Mouse (Mus musculus): Measurements from ENCODE around the gene Ntrk2. TPM values are rescaled to one million over a fixed set of nuclear protein-coding genes. Genes with fewer than 3 reads are reported as not detected.
"Not testable (repeated sequence)": the region's sequence is repeated elsewhere in the genome, so short reads cannot be mapped to it uniquely, and the experiment has no call there.

Gene Ntrk2
- total and polyA plus RNA-seq, 2 experiments from 2014 or later = 160 to 233 TPM

DNA sequence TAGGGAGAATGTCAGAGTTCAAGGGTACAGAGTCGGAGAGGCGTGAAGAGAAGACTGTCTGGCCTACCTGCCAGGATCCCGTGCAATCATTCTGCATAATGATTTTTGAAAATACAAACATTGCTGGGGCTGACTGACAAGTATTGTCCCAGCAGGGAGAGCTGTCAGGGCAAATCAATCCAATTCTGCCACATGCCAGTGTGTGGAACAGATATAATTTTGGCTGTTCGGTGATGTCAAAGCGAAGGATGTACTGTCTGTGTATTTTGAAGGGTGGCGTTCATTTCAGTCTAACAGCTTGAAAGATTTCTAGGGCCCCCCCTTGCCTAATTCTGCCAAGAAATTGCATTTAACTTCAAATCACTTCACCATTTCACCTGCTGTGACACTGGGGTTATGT, 224.2 kb downstream of the Ntrk2 start:
- H3K4me3 ChIP-seq (ENCODE audit: low read length) = no peak overlapping the region
- H3K4me2 ChIP-seq (ENCODE audit: low read depth, low read length) = no peak overlapping the region
- 0 out of 2 replicates have a peak overlapping the region, but pooled peaks have one; percentile 4 for H3K27ac ChIP-seq
- DNase-seq (ENCODE audit: low spot score) (no peak), ATAC-seq (no peak)
- 74% methylated on average over 6 of the region's 6 CpGs for WGBS
- no peaks in the 10 kb centered on the region for H3K9me3 ChIP-seq (ENCODE audit: low read length)
- no peaks in the 10 kb centered on the region for H3K4me1 ChIP-seq (ENCODE audit: insufficient read depth, low read length)
- no peaks in the 10 kb centered on the region for H3K27me3 ChIP-seq (ENCODE audit: insufficient read depth, low read length)
- TF ChIP-seq CTCF (IDR thresholded peaks at IDR 0.05; ENCODE audit: low read depth) = no peak
- H3K9ac ChIP-seq (replicated peaks; ENCODE audit: low read length) = no peak overlapping the region
- no peaks in the 10 kb centered on the region for H3K36me3 ChIP-seq (ENCODE audit: insufficient read depth, low read length)

DNA sequence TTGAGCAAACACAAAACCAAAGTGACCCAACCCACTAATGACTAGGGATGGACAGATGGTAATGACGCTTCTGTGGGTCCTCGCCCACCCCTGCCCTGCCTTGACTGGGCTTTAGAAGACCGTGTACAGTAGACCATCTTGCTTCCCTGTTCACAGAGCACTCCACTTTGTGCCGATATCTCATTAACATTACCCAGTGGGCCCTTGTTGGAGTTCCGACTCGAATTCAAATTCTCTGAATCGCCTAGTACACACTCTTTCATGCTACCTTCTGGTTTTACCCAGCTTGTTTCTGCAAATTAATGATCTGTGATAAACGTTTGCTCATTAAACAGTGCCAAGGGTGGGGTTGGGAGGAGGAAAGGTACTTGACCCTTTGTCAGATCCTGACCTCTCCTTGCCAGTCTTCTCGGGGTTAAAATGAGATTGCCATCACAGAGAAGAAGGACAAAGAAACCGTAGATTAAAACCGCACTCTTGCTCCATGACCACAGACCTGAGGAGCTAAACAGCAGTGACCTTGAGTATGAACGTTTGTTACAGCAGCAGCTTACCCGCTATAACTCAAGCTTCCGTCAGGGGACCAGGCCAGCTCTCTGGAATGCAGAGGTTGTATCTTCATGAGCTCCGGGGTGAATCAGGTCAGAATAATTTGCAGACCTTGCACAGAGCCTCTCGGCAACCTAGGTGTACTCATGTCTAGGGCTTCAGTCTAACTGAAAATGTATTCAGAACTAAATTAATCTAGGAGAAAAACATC, 234.0 kb downstream of the Ntrk2 start:
- peak overlapping the region; percentile 27; the same call in 1 of the 2 replicates for H3K4me2 ChIP-seq (ENCODE audit: low read depth, low read length)
- no peak overlapping the region; the same call in 1 of the 2 replicates for H3K9ac ChIP-seq (replicated peaks; ENCODE audit: low read length)
- peaks cover 23% of the 10 kb centered on the region for H3K4me1 ChIP-seq (ENCODE audit: insufficient read depth, low read length)
- DNase-seq (ENCODE audit: low spot score) (no peak), ATAC-seq (peak; percentile 63)
- 29% methylated on average over 16 of the region's 16 CpGs for WGBS
- no peak for TF ChIP-seq CTCF (IDR thresholded peaks at IDR 0.05; ENCODE audit: low read depth)
- H3K9me3 ChIP-seq (ENCODE audit: low read length) = no peaks in the 10 kb centered on the region
- H3K27ac ChIP-seq = peak overlapping the region; percentile 90
- H3K4me3 ChIP-seq (ENCODE audit: low read length) = no peak overlapping the region
- H3K27me3 ChIP-seq (ENCODE audit: insufficient read depth, low read length) = no peaks in the 10 kb centered on the region
- H3K36me3 ChIP-seq (ENCODE audit: insufficient read depth, low read length) = no peaks in the 10 kb centered on the region

DNA sequence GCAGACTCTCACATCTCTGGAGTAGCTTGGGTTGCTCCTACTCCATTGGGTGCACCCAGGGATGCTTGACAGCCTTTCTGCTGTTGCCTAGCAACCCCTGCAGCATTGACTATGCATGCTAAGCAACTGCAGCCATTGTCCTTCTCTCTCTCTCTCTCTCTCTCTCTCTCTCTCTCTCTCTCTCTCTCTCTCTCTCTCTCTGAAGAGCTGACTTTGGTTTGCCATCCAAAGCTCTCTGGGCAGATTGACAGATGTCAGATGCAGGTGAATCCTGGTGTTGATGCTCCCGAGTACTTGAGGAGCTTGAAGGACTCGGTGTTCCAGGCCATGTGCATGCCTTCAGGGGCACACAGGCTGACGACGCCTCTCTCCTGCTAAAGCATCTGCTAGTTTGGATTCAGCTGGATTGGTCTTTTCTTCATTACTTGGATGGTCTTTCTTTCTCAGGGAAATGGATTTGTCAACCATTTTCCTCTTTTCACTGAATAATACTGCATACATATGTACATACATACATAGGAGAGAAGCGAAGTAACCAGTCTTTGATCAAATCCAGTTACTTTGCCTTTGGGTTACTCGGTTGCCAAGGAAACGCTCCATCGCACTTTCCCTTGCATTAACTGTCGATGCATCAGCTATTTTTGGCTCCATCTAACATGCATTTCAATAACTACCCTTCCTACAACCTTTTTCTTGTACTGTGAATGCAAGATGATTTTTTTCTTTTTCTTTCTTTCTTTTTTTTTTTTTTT, 234.8 kb downstream of the Ntrk2 start:
- 20% methylated on average over 9 of the region's 9 CpGs for WGBS
- Histone ChIP-seq H3K9ac (replicated peaks; ENCODE audit: low read length) (no peak overlapping the region), H3K36me3 (ENCODE audit: insufficient read depth, low read length) (no peaks in the 10 kb centered on the region), H3K27ac (peak overlapping the region; percentile 90), H3K4me1 (ENCODE audit: insufficient read depth, low read length) (peaks cover 23% of the 10 kb centered on the region), H3K9me3 (ENCODE audit: low read length) (no peaks in the 10 kb centered on the region), H3K27me3 (ENCODE audit: insufficient read depth, low read length) (no peaks in the 10 kb centered on the region), H3K4me2 (ENCODE audit: low read depth, low read length) (peak overlapping the region; percentile 27), H3K4me3 (ENCODE audit: low read length) (no peak overlapping the region)
- DNase-seq (ENCODE audit: low spot score) (peak; percentile 95), ATAC-seq (peak; percentile 99)
- TF ChIP-seq CTCF (IDR thresholded peaks at IDR 0.05; ENCODE audit: low read depth) = no peak

DNA sequence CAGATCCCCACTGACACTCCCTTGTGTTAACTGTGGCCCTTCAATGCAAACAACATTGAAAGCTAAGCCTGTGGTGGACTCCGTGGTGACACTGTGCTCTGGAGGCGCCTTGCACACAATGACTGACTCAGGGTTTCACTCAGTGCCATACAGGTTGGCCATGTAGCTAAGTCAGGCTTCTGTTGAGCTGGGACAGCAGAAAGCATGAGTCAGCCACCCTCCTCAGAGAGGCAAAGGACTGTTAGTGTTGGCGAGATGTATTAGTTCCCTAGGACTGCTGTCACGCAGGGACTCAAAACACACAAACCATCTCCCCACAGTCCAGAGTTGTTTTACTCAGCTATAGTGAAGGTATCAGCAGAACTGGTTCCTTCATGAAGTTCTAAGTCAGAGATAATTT, 245.8 kb downstream of the Ntrk2 start:
- Histone ChIP-seq H3K4me2 (ENCODE audit: low read depth, low read length) (no peak overlapping the region), H3K36me3 (ENCODE audit: insufficient read depth, low read length) (no peaks in the 10 kb centered on the region; the same call in 1 of the 2 replicates), H3K9ac (replicated peaks; ENCODE audit: low read length) (no peak overlapping the region), H3K9me3 (ENCODE audit: low read length) (no peaks in the 10 kb centered on the region), H3K4me1 (ENCODE audit: insufficient read depth, low read length) (no peaks in the 10 kb centered on the region), H3K27ac (no peak overlapping the region), H3K4me3 (ENCODE audit: low read length) (no peak overlapping the region), H3K27me3 (ENCODE audit: insufficient read depth, low read length) (no peaks in the 10 kb centered on the region)
- ATAC-seq (no peak), DNase-seq (ENCODE audit: low spot score) (no peak)
- no peak for TF ChIP-seq CTCF (IDR thresholded peaks at IDR 0.05; ENCODE audit: low read depth)
- WGBS = 74% methylated on average over 4 of the region's 4 CpGs

DNA sequence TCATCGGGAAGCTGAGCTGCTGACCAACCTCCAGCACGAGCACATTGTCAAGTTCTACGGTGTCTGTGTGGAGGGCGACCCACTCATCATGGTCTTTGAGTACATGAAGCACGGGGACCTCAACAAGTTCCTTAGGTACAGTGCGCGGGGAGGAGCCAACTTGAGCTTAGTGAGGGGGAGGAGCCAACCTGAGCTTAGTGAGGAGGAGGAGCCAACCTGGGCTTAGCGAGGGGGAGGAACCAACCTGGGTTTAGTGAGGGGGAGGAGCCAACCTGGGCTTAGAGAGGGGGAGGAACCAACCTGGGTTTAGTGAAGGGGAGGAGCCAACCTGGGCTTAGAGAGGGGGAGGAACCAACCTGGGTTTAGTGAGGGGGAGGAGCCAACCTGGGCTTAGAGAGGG, 248.0 kb downstream of the Ntrk2 start:
- not testable (repeated sequence) for H3K9me3 ChIP-seq (ENCODE audit: low read length); H3K4me3 ChIP-seq (ENCODE audit: low read length); H3K27ac ChIP-seq; DNase-seq (ENCODE audit: low spot score); H3K9ac ChIP-seq (replicated peaks; ENCODE audit: low read length); ATAC-seq; H3K36me3 ChIP-seq (ENCODE audit: insufficient read depth, low read length); H3K4me1 ChIP-seq (ENCODE audit: insufficient read depth, low read length); H3K27me3 ChIP-seq (ENCODE audit: insufficient read depth, low read length); H3K4me2 ChIP-seq (ENCODE audit: low read depth, low read length)
- WGBS = 91% methylated on average over 8 of the region's 8 CpGs

DNA sequence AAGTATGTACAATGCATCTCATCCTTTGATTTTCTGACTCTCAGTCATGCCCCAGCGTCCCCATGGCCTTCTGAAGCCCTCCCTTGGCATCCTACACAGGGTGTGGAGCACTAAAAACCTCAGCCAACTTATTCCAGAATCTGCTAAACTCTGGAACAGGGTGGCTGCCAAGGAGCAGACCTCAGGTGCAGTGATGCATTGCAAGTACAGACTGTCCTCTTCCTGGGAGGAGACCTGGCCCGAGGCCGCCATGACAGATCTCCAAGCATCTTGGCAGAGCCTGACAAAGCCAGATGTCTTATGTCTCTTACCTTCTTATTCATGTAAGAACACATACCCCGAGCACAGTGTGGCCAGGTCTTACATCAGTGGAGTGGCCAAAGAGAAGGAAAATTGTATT, 250.5 kb downstream of the Ntrk2 start:
- no peak overlapping the region for H3K9ac ChIP-seq (replicated peaks; ENCODE audit: low read length)
- H3K9me3 ChIP-seq (ENCODE audit: low read length) = no peaks in the 10 kb centered on the region
- no peaks in the 10 kb centered on the region; the same call in 1 of the 2 replicates for H3K36me3 ChIP-seq (ENCODE audit: insufficient read depth, low read length)
- ATAC-seq = peak; percentile 35; the same call in 1 of the 2 replicates
- no peak for TF ChIP-seq CTCF (IDR thresholded peaks at IDR 0.05; ENCODE audit: low read depth)
- H3K27ac ChIP-seq = no peak overlapping the region
- WGBS = 69% methylated on average over 4 of the region's 4 CpGs
- H3K27me3 ChIP-seq (ENCODE audit: insufficient read depth, low read length) = no peaks in the 10 kb centered on the region
- H3K4me2 ChIP-seq (ENCODE audit: low read depth, low read length) = no peak overlapping the region
- H3K4me1 ChIP-seq (ENCODE audit: insufficient read depth, low read length) = no peaks in the 10 kb centered on the region
- peak; percentile 27 for DNase-seq (ENCODE audit: low spot score)
- no peak overlapping the region for H3K4me3 ChIP-seq (ENCODE audit: low read length)
